ENCODE assay signal across 8 mouse cellular contexts in genomic region chr6:52204050-52204752, GRCm38 (mm10). TPM values are rescaled to one million over a fixed set of nuclear protein-coding genes. Genes with fewer than 3 reads are reported as not detected.
A peak's percentile ranks its signal among the peaks of the same experiment; 100 is the strongest.
DNase-seq lines count a peak whose midpoint lies in the region; ATAC-seq lines count a peak whose summit lies in the region.

Hoxa5 (minus strand) TSS chr6:52204587.

- peak within 1 kb of the TSS; percentile 18; the same call in 1 of the 2 replicates for H3K4me2 ChIP-seq in forebrain, embryonic 11.5 days (ENCODE audit: low read depth, low read length, severe bottlenecking)

- no peak for ATAC-seq in megakaryocyte, adult 5-6 weeks (ENCODE audit: poor library complexity, severe bottlenecking)
- no peak for ATAC-seq in forebrain, embryonic 11.5 days (replicated peaks; ENCODE audit: low FRiP score)

- no peaks in the 10 kb centered on the region; the same call in 1 of the 2 replicates for H3K4me1 ChIP-seq in megakaryocyte, embryonic 14.5 days
- H3K4me1 ChIP-seq in forebrain, embryonic 11.5 days (replicated peaks; ENCODE audit: control insufficient read depth, insufficient read depth, low read length): peaks cover 7% of the 10 kb centered on the region; the same call in 1 of the 2 replicates
- peaks cover 19% of the 10 kb centered on the region for H3K4me1 ChIP-seq in midbrain, embryonic 10.5 days

- H3K9ac ChIP-seq in forebrain, embryonic 11.5 days (ENCODE audit: low read length): no peak within 1 kb of the TSS

- H3K27ac ChIP-seq in forebrain, embryonic 11.5 days (ENCODE audit: low read depth, low read length): no peak within 1 kb of the TSS
- H3K27ac ChIP-seq in midbrain, embryonic 10.5 days (replicated peaks): no peak within 1 kb of the TSS

- H3K4me3 ChIP-seq in megakaryocyte, embryonic 14.5 days (replicated peaks): peak within 1 kb of the TSS; percentile 86
- H3K4me3 ChIP-seq in forebrain, embryonic 11.5 days (ENCODE audit: low read depth, low read length): peak within 1 kb of the TSS; percentile 11; the same call in 1 of the 2 replicates
- peak within 1 kb of the TSS; percentile 31 for H3K4me3 ChIP-seq in midbrain, embryonic 10.5 days

- peaks cover 26% of the 10 kb centered on the region for H3K36me3 ChIP-seq in megakaryocyte, embryonic 14.5 days (replicated peaks; ENCODE audit: low read length)
- no peaks in the 10 kb centered on the region for H3K36me3 ChIP-seq in forebrain, embryonic 11.5 days (ENCODE audit: control insufficient read depth, insufficient read depth, low read length)
- H3K36me3 ChIP-seq in midbrain, embryonic 10.5 days: no peaks in the 10 kb centered on the region

- peaks cover 48% of the 10 kb centered on the region for H3K9me3 ChIP-seq in megakaryocyte, embryonic 14.5 days
- H3K9me3 ChIP-seq in forebrain, embryonic 11.5 days (ENCODE audit: control insufficient read depth, low read length): no peaks in the 10 kb centered on the region
- H3K9me3 ChIP-seq in midbrain, embryonic 10.5 days (replicated peaks): no peaks in the 10 kb centered on the region

- WGBS in forebrain, embryonic 11.5 days: under 1% methylated on average over 65 of the region's 65 CpGs
- under 1% methylated on average over 65 of the region's 65 CpGs for WGBS in midbrain, embryonic 10.5 days

- intact Hi-C loops in heart, postnatal 14 days (cut with DNase I): no loop called here

- H3K27me3 ChIP-seq in megakaryocyte, embryonic 14.5 days (replicated peaks): peaks cover 48% of the 10 kb centered on the region
- peaks cover 100% of the 10 kb centered on the region for H3K27me3 ChIP-seq in forebrain, embryonic 11.5 days (ENCODE audit: control insufficient read depth, insufficient read depth, low read length)
- peaks cover 100% of the 10 kb centered on the region for H3K27me3 ChIP-seq in midbrain, embryonic 10.5 days (ENCODE audit: low read depth, poor library complexity, severe bottlenecking)

- peak; percentile 76 for DNase-seq in forebrain, embryonic 11.5 days (ENCODE audit: low spot score)
- DNase-seq in heart, postnatal 14 days: peak; percentile 70 to 76
- peak; percentile 96 to 97 for DNase-seq in kidney, postnatal 4 days
- DNase-seq in midbrain, embryonic 10.5 days (ENCODE audit: low spot score): no peak
- DNase-seq in layer of hippocampus, adult 9-10 months (ENCODE audit: low spot score): no peak
- no peak for DNase-seq in layer of hippocampus, postnatal 14 days (ENCODE audit: low spot score in 2 of 2)

RNA-seq across cellular contexts. Expression of gene Hoxa5, which starts in this region (rescaled TPM):
- 0.46 TPM in 1 of 2 replicates, not detected in the other for polyA plus RNA-seq in megakaryocyte, embryonic 14.5 days (2012; ENCODE audit: insufficient read depth, low replicate concordance)
- 0.09 and 0.13 TPM in 2 replicates for total RNA-seq in megakaryocyte, adult 5-6 weeks (2015)
- total RNA-seq in megakaryocyte, adult 5-6 weeks (2017): 0.18 TPM in 1 of 2 replicates, not detected in the other
- not detected in 2 replicates for polyA plus RNA-seq in forebrain, embryonic 11.5 days (2014; fragmentation: Nextera tagmentation; extraction: Ambion mirVana)
- total RNA-seq in heart, postnatal 14 days (2021): 1 to 10 TPM; 1.4 to 2.1 TPM
- polyA plus RNA-seq in midbrain, embryonic 10.5 days (2016; fragmentation: Nextera tagmentation; extraction: Ambion mirVana): not detected in 2 replicates
- not detected for total RNA-seq in layer of hippocampus, postnatal 14 days (2021)

Comparison
In these comparisons a context has a peak if more than half of its experiments do, and no peak if none do; other contexts are left out.
1. Peak in DNase-seq, H3K4me3 ChIP-seq and H3K4me2 ChIP-seq in forebrain, embryonic 11.5 days; RNA of the gene not detected or under 1 TPM.
2. H3K4me3 ChIP-seq: peak in every context shown above with its lines; median percentile 86 in megakaryocyte, embryonic 14.5 days; 31 in midbrain, embryonic 10.5 days; 11 in forebrain, embryonic 11.5 days.
3. DNase-seq: peak in heart, postnatal 14 days (2 of 2) and kidney, postnatal 4 days (2 of 2); none in midbrain, embryonic 10.5 days (single experiment), layer of hippocampus, adult 9-10 months (single experiment) and layer of hippocampus, postnatal 14 days (0 of 2).